Mouse (Mus musculus): ENCODE results near the gene Gm43518.

Gm43518 gene

DNA sequence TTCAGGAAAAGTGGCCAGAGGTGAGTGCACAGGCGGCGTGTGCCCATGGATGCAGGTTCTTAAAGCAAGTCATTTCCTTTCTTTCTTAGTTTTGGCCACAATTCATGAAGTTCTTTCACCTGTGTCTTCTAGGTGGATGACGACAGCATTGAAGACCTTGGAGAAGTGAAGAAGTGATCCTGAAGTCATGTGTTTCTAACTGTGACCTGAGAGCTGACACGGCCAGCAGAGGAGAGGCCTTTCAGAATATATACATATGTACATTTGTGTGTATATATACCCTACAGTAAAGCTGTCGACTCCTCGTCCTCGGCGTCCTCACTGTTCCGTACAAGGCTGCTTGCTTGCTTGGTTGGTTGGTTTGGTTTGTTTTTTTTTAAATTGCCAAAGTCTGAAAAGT is at the start of gene Gm43518:
Gene Gm43518 (plus strand): TSS at position 301 of the 400 bp plus-strand sequence.
- DNase-seq (ENCODE audit: low read depth, low spot score): no peak

DNA sequence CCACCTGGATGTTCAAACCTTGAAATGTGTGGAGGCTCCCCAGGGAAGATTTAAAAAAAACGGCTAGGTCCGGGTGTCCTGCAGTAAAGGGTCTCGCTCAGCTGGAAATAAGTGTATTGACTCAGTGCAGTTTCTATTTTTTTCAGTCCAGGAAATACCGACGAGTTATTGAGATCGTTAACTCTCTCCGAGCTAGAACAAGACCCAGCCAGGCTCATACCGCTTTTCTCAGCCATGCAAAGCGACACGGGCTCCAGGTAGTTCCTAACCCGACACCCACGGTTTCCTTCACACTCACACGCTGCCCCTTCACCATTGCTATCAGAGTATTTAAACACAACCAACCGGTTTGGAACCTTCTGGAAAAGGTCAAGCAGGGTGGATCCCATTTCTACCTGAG is 49.2 kb upstream of the Gm43518 start:
- DNase-seq (ENCODE audit: low read depth, low spot score): no peak

DNA sequence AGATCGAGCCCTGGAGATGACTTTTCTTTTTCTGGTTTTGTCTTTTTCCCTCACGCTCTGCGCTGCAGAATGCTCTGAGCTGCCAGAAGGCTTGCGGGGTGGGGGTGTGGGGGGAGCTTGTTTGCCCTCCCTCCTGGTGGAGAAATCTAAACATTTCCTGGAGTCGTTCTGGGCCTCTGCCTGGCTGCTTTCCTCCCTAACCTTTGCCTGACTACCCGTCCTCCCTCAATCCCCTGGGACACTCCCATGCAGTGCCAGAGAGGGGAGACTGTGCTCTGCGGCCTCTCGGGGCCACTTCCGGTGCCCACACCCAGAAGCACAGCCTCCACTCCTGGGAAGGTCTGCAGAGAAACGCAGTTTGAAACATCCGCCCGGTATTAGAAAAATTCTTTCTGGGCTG is 47.3 kb upstream of the Gm43518 start, which contains the start of gene Hcar1:
Gene Hcar1 (minus strand): TSS at position 93 of the 400 bp plus-strand sequence.
- DNase-seq (ENCODE audit: low read depth, low spot score): no peak

DNA sequence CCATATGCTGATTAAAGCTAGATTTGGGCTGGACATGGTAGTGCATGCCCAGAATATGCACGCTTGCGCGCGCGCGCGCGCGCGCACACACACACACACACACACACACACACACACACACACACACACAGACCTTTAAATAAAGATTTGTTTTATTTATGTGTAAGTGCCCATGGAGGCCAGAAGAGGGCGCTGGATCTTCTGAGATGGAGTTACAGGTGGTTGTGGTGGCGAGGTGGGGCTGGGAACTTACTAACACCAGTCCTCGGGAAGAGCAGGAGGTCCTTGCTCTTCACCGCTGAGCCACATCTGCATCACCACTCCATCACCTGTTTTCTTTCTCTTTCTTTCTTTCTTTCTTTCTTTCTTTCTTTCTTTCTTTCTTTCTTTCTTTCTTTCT is 46.4 kb upstream of the Gm43518 start:
- no peak for DNase-seq (ENCODE audit: low read depth, low spot score)

DNA sequence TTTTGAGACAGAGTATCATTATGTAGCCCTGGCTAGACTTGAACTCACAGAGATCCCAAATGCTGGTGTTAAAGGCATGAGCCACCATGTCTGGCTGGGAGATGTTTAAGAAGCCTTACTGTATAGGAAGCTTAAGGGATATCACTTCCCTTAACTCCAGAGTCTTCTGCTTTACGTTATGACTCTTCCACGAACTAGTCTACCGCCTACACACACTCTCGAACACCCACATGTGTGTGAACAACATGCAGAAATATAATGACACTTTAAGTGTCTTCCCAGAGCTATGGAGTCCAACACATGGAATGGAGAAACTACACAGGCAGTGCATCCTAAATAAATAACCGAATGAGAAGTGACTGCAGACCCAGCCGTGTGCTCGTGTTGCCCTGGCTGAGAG is 43.3 kb upstream of the Gm43518 start:
- no peak for DNase-seq (ENCODE audit: low read depth, low spot score)

DNA sequence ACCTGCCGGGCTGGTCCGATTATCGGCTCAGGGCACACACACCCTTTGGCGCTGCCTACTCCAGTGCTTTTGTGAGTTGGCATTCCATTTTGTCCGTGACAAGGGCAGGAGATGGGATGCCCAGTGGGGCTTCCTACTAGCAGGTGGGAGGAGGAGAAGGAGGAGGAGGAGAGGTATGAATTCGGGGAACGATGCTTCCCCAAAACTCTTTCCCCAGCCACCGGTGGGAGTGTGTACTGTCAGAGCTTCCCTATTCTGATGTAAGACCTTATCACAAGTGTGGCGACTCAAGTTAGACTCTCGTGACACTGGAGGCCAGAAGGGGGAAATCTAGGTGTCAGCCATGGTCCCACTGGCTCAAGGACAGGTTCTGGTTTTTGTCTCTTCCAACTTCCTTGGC is 42.9 kb upstream of the Gm43518 start:
- no peak for DNase-seq (ENCODE audit: low read depth, low spot score)

DNA sequence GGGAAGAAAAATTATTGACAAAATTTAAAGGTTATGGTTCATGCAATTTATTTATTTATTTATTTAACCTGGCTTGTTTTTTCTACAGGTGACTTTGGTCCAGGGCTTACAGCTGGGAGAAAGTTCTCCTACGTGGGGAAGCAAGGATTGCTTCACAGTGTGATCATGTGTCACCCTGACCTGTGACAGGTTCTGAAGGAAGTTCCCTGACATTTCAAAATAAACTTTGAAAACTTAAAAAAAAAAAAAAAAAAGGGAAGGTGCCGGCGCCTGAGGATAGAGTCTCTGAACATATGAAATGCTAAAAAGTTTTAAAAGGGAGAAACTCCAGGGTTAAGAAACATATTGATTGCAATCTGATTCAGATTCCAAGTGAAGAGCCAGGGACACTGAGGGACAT is 40.9 kb upstream of the Gm43518 start:
- DNase-seq (ENCODE audit: low read depth, low spot score): no peak

DNA sequence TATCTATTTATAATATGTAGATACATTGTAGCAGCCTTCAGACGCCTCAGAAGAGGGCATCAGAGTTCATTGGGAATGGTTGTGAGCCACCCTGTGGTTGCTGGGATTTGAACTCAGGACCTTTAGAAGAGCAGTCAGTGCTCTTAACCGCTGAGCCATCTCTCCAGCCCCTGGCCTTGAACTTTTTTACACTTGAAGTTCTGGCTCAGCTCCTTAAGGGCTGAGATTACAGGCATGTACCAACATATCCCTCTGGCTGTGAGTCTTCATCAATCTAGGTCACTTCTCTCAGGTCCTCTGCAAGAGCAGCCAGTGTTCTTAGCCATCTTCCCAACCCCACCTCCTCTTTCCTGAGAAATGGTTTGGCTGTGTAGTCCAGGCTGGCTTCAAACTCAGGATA is 36.9 kb upstream of the Gm43518 start:
- DNase-seq (ENCODE audit: low read depth, low spot score): no peak

DNA sequence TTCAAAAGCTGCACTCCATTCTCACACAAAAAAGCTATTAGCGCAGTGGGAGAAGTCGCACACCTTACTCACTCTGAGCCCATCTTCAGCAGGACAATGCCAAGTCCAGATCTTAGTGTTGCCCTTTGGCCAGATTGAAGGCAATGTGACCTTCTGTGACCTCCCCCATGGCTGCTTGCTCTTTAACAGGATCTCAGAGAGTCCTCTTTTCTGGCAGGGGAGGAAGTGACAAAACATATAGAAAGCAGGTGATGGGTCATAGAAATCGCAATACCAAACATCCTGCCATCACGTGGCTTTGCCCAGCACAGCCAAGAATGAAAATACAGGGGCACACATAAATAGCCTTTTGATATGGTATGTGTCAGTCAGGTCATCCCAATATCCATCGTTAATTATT is 36.2 kb upstream of the Gm43518 start:
- no peak for DNase-seq (ENCODE audit: low read depth, low spot score)

DNA sequence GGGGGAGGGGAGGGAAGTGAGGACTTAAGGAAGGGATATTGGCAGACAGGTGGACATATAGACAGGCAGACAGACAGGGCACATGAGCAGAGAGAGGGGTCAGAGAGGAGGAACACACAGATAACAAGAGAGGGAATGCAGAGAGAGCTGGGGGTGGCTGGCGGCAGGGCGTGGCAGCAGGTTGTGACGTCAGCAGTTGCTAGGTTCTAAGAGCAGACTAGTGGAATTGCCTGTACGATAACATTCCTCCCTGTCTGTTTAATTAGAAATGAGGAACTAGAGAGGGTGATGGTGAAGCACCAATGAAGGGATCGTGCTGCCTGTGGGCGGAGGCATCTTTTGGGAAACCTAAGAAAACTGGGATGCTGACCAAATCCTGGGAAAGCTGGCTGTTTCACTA is 35.5 kb upstream of the Gm43518 start:
- no peak for DNase-seq (ENCODE audit: low read depth, low spot score)

DNA sequence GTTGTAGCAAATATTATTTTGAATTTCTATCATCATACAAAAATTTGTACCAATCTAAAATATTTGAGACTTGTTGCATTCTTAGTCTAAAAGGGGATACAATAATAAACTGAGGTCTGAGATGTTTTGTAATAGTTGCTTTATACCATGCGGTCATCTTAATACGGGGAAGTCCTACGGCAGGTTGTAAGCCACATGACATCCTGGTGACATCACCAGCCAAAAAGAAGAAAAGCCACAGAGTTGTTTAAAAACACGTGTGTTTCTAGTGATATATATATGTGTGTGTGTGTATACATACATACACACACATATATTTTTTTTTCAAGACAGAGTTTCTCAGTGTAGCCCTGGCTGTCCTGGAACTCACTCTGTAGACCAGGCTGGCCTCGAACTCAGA is 33.7 kb upstream of the Gm43518 start:
- DNase-seq (ENCODE audit: low read depth, low spot score): no peak

DNA sequence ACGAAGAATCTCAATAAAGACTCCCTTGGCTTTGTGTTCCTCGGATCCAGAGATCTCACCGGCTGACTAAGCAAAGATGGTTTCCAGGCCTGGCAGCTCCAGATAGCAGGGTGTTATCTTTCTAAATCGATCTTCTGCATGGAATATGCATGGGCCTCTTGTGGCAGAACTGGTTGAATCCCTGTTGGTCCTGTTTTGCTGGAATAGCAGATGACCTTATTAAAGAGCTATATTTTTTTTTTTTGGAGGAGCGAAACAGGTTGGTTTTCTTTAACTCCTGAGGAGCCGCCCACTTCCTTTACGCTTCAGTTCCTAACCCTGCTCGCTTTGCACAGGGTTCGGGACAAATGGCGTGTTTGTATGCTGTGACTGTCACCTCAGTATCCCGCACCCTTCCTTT is 30.8 kb upstream of the Gm43518 start:
- no peak for DNase-seq (ENCODE audit: low read depth, low spot score)

DNA sequence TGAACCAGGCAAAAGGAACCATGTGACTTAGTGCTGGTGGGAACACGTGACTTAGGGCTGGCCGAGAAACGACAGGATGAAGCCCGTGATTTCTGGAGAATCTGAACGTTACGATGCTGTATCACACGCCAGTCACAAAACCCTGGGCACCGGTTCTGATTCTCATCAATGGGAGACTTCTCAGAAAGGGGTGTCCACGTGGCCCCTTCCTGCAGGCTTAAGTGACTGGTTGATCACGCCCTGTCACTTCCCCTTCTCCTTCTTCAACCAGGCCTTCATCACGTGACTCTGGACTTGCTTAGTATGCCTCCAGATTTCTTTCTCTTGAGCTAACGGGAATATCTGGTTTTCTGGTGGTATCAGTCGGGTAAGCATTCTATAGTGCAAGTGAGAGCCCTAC is 29.9 kb upstream of the Gm43518 start:
- no peak for DNase-seq (ENCODE audit: low read depth, low spot score)

DNA sequence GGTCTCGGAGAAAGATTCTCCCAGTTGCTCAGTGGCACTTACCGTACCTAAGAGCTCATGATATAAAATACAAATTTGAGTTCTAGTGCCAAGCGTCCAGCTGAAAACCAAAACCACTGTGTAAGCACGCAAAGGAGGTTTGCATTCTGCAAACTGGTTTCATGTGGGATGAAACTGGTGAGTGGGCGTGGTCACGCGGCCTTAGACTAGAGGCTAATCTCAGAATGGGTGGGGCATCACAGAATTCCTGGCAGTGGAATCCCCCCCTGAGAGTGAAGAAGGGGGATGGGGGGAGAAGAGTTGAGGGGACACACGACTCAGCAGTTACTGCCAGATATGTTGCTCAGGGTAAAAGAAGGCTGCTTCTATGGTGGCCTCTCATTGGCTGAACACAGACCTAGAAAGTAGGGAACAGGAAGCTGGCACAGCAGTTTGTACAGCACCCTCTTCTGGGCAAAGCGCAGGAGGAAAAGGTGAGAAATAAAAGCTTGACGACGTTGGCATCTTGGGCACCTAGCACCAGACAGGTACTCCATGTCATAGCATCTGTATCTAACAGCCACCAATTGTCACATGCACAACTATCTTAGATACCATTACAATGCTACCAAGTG is 23.1 kb upstream of the Gm43518 start:
- peak; percentile 20 for DNase-seq (ENCODE audit: low read depth, low spot score)

DNA sequence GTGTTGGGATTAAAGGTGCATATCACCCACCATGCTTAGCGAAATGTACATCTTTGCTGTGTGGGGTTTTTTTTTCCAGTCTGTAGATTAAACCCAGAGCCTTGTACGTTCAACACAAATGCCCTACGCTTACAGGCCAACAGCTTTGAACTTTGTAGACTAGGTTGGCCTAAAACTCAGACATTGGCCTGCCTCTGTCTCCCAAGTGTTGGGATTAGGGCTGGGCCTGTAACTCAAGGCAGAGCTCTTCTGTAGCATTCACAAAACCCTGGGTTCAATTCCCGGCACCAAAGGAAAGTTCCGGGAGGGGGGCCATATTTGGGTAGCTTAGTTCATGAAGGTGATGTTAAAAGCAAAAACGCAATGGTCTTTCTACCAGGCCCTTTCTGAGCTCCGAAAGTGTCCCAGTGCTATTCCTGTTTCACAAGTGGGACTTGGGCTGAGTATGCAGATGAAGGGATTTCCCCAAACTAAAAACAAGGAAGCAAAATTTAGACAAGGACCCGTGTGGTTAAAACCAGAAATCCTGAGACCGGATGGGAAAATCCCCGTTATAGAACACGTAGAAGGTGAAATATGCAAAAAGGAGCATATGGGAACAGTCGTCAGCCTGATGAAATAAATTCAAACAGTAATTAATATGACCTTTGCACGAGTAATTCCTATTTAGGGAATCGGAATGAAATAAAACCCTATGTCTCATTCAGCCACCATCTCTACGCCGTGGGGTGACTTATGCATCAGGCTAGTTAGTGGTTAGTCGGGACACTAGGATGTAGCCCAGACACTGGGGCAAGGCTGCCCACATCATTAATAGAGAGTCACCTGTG is 20.9 kb upstream of the Gm43518 start:
- no peak for DNase-seq (ENCODE audit: low read depth, low spot score)

DNA sequence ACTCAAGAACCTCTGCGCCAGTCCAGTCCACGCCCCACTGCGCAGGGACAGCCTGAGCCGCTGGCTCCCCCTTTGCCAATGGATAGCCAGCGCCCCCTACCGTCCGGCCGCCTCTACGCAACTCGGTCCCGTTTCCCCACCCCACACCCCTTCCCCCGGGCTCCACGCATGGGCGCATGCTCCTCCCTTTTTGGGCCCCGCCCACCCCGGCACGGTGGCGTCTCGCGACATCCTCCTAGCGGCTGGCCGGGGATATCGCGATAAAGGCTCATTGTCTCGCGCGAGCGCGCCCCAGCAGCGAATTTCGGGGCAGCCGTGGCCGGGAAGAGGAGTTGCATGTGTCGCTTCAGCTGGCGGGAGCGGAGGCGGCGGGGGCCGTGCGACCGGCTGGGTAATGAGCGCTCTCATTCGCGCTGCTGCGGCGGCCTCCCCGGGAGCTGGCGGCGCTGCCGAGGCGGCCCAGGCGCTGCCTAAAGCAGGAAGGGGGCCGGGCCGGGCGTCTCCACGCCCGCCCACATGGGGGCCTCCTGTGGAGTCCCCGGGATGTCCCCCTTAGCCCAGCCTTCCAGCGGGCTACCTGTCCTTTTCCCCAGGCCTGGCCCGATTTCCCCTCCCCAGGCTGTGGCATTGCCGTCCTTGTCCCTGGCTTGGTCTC is 20.1 kb upstream of the Gm43518 start, which contains the start of gene Denr:
Gene Denr (plus strand): TSS at position 200 of the 655 bp plus-strand sequence.
- DNase-seq (ENCODE audit: low read depth, low spot score): peak; percentile 90

DNA sequence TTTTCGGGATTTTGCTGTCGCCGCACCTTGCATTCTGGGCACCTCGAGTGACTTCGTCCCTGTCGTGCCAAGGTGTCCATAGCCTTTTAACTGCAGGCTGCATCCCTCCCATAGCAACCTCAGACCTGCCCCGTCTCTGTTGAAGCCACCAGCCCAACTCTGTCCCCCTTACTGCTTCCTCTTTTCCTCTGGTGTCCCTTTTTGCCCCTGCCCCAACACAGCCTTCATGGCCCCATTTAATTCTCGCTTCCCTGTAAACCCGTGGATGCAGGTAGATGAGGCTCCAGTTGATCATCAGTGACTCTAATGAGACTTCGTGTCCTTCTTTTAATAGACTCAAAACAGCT is 19.6 kb upstream of the Gm43518 start:
- DNase-seq (ENCODE audit: low read depth, low spot score): no peak

DNA sequence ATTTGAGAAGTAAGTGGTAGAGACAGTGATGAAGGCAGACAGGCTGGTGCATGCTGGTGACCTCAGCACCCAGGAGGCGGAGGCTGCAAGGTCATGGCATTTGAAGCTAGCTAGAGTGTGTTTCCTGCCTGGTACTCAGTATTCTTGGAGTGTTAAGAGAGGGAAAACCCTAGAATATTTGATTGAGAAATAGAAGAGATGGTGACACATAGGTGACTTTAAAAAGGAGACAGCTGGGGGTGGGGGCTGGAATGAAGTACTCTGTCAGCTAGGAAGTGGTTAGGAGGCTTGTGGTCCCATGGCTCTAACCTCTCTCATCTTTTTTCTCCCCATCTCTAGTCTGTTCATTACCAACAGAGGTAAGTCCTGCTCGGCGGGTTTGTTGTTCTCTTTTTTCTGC is 12.4 kb upstream of the Gm43518 start:
- no peak for DNase-seq (ENCODE audit: low read depth, low spot score)

DNA sequence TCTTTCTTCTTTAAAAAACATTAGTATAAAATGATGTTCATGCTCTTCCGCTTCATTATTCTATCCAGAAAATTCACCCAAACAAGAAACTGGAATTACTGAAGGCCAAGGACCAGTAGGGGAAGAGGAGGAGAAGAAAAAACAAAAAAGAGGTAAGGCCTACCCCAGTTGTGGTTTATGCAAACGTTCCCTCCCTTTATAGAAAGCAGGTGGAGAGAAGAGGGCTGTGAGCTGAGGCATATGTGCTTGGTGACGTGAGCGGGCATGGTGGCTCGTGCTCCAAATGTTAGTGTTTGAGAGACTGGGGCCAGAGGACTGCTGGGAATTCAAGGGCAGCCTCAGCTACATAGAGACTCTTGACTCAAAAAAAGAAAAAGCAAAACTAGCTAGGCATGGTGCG is 5.1 kb upstream of the Gm43518 start:
- no peak for DNase-seq (ENCODE audit: low read depth, low spot score)

DNA sequence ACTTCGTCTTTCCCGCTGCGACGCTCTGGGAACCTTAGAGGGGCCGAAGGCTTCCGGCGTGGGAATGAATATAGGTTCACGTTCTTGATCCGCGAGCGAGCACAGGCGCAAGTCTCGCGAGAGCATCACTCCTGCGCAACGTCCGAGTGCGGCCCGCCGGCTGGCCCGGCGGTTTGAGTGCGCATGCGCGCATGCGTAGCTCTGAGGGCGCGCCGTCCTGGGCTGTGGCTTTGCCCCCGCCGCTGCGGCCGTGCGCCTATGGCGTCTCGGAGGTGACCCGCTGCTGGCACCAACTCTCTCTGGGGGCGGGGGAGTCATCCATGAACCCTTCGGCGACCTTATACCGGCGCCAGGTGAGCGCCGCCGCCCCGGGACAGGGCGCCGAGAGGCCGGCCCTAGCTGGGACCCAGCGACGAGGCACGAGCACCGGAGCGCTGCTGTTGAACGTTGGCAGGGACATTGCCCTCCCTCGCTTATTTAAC is 3.3 kb downstream of the Gm43518 start, which contains the start of gene Ccdc62:
Gene Ccdc62 (plus strand): TSS at position 172 of the 482 bp plus-strand sequence.
- DNase-seq (ENCODE audit: low read depth, low spot score): peak; percentile 91

DNA sequence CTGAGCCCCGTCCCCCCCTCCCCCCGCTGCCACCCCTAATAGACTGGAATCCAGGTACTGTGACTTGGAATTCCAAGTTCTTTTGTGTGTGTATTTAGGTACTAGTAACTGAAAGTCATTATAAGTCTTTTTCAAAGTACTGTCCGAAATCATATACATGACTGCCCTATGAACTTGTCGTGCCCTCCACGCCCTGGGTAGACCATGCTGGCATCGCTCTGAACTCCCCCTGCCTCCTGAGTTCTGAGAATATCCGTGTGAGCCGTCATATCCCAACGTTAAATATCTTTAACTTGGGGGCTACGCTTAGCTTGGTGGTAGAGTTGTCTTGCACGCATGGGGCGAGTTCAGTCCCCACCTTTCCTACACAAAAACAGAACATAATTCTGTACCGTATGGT is 3.9 kb downstream of the Gm43518 start:
- no peak for DNase-seq (ENCODE audit: low read depth, low spot score)

DNA sequence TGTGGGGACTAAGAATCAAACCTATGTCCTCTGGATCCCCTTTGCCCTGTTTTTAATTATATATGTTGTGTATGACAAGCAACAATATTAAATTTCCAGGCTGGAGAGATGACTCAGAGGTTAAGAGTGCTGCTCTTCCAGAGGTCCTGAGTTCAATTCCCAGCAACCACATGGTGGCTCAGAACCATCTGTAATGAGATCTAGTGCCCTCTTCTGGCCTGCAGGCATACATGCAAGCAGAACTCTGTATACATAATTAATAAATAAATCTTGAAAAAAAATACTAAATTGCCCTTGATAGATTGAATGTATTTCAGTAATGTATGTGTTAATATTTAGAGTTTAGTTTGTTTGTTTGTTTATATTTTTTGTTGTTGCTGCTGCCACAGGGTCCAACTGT is 5.7 kb downstream of the Gm43518 start:
- DNase-seq (ENCODE audit: low read depth, low spot score): no peak

DNA sequence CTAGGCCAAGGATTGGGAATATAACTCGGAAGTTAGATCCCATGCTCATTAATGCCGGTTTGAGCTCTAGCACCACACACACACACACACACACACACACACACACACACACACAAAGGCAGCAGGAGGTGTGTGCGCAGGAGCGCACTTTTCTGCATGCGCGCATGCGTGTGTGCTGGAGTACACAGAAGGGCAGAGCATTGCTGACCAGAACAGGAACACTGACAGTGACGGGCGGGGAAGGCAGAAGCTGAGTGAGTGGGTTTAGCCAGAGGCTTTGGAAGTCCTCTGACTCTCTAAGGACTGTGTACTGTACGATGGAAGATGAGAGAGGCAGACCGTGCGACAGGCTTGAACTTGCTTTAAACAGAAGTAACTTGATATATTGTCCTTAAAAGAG is 6.3 kb downstream of the Gm43518 start:
- no peak for DNase-seq (ENCODE audit: low read depth, low spot score)

Data from WW6 (cell line).